Mouse (Mus musculus) lung, embryonic 15.5 days (tissue): ENCODE data around the gene Eif2d. TPM values are rescaled to one million over a fixed set of nuclear protein-coding genes. Genes with fewer than 3 reads are reported as not detected.

Experiments used
- ATAC-seq: fragments of 200-750 bp; cut with Nextera tagmentation; 2 replicates; pipeline ENCODE4 v1.8.0; 2017; ENCODE audit warnings: moderate number of reproducible peaks, borderline replicate concordance; ENCODE audit not compliant: low FRiP score, low TSS enrichment; ENCODE audit errors: extremely low read depth
- H3K27ac ChIP-seq: fragments of 300-500 bp; sonication (generic); 2 replicates; pipeline ENCODE4 v1.5.1; 2015; ENCODE audit warnings: moderate library complexity, mild to moderate bottlenecking, inconsistent platforms
- H3K27me3 ChIP-seq: fragments of 300-500 bp; sonication (generic); 2 replicates; pipeline ENCODE4 v1.6.1; 2015; ENCODE audit warnings: inconsistent platforms
- H3K36me3 ChIP-seq: fragments of 300-500 bp; sonication (generic); 2 replicates; pipeline ENCODE4 v1.6.1; 2015; ENCODE audit warnings: inconsistent platforms
- H3K4me1 ChIP-seq: fragments of 300-500 bp; sonication (generic); 2 replicates; pipeline ENCODE4 v1.6.1; 2015; ENCODE audit warnings: inconsistent platforms
- H3K4me2 ChIP-seq: fragments of 300-500 bp; sonication (generic); 2 replicates; pipeline ENCODE4 v1.6.1; 2015; ENCODE audit warnings: inconsistent platforms, mild to moderate bottlenecking, moderate library complexity
- H3K4me3 ChIP-seq: fragments of 300-500 bp; sonication (generic); 2 replicates; pipeline ENCODE4 v1.5.1; 2015; ENCODE audit warnings: mild to moderate bottlenecking, inconsistent platforms
- H3K9ac ChIP-seq: fragments of 300-500 bp; sonication (generic); 2 replicates; pipeline ENCODE4 v1.6.1; 2015; ENCODE audit warnings: inconsistent platforms
- H3K9me3 ChIP-seq: fragments of 300-500 bp; sonication (generic); 2 replicates; pipeline ENCODE4 v1.6.1; 2016; ENCODE audit warnings: inconsistent platforms
- WGBS: fragments of 180-500 bp; shearing (Covaris S2); methylation state at CpG from one replicate; pipeline ENCODE4 v1.1.7; 2015; 5-methylcytosine and 5-hydroxymethylcytosine counted together
- polyA plus RNA-seq: library from polyadenylated mRNA; unstranded; fragments of >200 nt; fragmentation: Nextera tagmentation; extraction: Ambion mirVana; gene quantifications from 2 replicates; pipeline ENCODE4 v1.2.1, GENCODE M21; 2015

The Eif2d gene
- polyA plus RNA-seq, 1 experiment from 2014 or later, result 63.0 TPM

DNA sequence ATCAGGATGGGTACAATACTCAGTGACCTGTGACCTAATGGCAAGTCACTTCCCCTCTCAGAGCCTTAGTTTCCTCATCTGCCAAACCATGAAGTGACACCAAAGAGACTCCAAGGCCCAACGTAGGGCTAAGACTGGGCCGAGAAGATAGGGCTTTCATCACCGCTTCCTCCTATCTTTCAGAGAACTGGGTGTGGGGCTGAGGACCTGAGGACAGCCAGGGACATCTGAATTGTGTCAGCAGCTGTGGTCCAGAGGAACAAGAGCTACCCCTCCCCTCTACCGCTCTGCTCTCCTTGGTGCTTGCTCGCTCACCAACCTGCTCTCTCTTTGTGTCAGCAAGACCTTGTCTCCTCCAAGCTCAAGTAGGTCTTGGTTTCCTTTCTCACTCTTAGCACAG lies 35.7 kb downstream of the Eif2d start:
- 87% methylated on average over 5 of the region's 5 CpGs for WGBS
- no peaks in the 10 kb centered on the region for H3K27me3 ChIP-seq
- no peaks in the 10 kb centered on the region for H3K36me3 ChIP-seq
- no peak for ATAC-seq
- no peaks in the 10 kb centered on the region for H3K9me3 ChIP-seq
- no peak overlapping the region for H3K27ac ChIP-seq
- no peak overlapping the region for H3K9ac ChIP-seq
- no peaks in the 10 kb centered on the region for H3K4me1 ChIP-seq
- H3K4me2 ChIP-seq, result no peak overlapping the region
- no peak overlapping the region for H3K4me3 ChIP-seq

DNA sequence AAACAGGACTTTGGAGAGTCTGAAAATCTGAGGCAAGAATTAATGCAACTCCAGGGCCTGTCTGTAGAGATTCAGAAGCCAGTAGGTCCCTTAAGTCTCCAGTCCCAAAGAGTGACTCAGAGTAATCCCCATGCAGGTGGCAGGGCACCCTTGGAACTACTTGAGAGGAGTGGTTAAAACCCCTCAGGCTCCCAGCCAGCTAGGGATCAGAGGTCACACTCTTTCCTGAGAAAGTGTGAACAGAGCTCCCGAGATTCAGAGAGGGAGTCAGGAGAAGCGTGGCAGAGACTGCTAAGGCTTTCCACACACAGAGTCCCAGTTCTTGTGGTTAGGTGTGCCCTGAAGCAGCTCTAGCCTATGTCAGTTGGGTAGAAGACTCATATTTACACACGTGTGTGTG lies 40.8 kb downstream of the Eif2d start:
- WGBS, result 27% methylated on average over 3 of the region's 3 CpGs
- no peaks in the 10 kb centered on the region for H3K27me3 ChIP-seq
- H3K4me1 ChIP-seq, result 0 out of 2 replicates have a peak, but pooled peaks cover 4% of the 10 kb centered on the region
- no peaks in the 10 kb centered on the region for H3K9me3 ChIP-seq
- H3K9ac ChIP-seq, result no peak overlapping the region
- no peak for ATAC-seq
- no peak overlapping the region for H3K4me2 ChIP-seq
- no peak overlapping the region for H3K4me3 ChIP-seq
- H3K36me3 ChIP-seq, result no peaks in the 10 kb centered on the region
- no peak overlapping the region for H3K27ac ChIP-seq

DNA sequence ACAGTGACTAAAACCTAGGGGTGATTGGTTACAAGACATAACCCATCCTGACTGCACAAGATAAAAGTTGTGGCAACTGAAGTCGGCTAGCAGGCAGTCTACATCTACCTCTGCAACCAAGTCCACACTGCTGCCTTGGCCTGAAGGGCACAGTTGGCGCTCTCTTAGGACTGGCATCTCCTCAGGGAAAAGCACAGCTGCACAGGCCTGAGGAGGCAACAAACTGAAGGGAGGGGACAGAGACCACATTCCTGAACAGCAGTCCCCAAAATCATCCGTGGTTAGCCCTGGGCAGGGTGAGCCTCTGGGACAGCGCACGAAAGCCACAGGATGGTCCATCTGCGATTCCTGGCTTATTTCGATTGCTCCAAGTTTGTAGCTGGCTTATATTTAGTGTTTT lies 42.7 kb downstream of the Eif2d start:
- WGBS, result 77% methylated on average over 7 of the region's 7 CpGs
- Histone ChIP-seq H3K9ac (no peak overlapping the region), H3K4me2 (no peak overlapping the region), H3K36me3 (no peaks in the 10 kb centered on the region), H3K27ac (no peak overlapping the region), H3K4me1 (peaks cover 15% of the 10 kb centered on the region), H3K27me3 (no peaks in the 10 kb centered on the region), H3K9me3 (no peaks in the 10 kb centered on the region), H3K4me3 (no peak overlapping the region)
- no peak for ATAC-seq

DNA sequence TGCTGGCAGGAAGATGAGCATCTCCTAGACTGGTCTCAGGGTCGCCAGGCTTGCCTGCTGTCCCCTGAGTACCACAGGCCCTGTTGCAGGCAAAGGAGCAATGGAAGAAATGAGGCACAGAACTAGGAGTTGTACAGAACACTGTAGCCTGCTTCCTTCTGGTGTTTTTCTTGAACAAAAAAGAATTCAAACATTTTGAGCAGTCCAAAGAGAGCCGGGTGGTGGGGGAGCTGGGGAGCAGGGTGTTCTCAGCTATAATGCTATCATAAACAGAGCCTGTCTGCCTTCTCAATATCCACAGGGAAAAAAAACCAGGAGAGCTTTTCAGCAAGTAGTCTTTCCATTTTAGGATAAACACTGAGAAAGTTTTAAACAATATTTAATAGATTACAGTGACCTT lies 43.1 kb downstream of the Eif2d start:
- no peak overlapping the region for H3K27ac ChIP-seq
- H3K4me2 ChIP-seq, result no peak overlapping the region
- H3K36me3 ChIP-seq, result no peaks in the 10 kb centered on the region
- peaks cover 19% of the 10 kb centered on the region for H3K4me1 ChIP-seq
- no peaks in the 10 kb centered on the region for H3K27me3 ChIP-seq
- no peaks in the 10 kb centered on the region for H3K9me3 ChIP-seq
- no peak overlapping the region for H3K9ac ChIP-seq
- ATAC-seq, result no peak
- H3K4me3 ChIP-seq, result no peak overlapping the region
- WGBS, result 36% methylated on average over 2 of the region's 2 CpGs

DNA sequence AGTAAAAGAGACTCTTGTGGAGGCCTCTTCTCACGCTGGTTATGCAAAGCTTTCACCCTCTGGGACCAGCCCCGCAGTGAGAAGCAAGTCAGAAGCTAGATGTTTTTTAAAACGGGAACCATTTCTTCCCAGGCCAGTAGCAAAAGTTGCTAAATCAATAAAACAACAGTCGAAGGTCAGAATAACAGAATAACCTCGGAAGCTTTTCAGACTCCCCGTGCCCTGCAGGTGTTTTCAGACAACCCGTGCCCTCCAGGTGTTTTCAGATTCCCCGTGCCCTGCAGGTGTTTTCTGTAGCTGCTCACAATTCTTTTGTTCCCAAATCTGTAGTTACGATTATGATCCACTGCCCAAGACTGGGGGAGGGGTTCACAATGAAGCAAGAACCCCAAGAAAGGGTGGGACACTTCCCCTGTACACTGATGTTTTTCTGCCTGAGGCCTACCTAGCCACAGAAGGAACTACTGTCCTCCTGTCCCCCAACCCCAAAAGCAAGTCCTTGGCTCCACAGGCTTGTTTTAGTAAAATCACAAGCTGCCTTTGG lies 45.5 kb downstream of the Eif2d start:
- no peak overlapping the region for H3K4me2 ChIP-seq

DNA sequence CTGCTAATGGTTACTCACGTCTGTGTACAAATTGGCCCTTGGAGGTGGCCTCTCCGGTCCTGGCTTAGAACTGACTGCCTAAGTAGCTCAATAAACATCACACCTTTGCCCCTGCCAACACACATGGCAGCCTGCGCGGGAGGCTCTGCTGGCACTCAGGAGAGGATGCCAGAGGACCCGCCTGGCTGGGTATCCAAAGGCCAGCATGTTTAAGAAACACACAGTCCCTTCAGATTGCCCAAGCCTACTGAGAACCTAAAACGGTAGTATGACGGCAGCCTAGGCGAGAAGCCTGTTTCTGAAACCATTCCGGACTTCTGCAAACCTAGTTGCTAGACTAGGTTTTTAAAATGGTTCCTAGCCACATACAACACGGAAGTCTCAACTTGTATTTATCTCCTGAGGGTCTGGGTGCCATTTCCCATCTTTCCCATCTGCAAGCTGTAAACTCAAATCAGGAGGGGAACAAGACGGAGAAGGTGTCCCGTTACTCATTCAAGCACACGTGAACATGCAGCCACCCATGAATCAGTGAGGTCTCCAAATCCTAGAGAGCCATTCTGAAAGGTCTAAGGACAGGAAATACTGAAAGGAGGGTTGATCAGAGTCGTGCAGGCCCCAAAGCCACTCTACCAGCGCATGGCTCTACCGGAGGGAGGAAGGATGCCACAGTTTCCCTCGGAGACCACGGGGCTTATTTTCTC lies 46.3 kb downstream of the Eif2d start:
- Histone ChIP-seq H3K9me3 (no peaks in the 10 kb centered on the region), H3K4me2 (no peak overlapping the region), H3K27ac (no peak overlapping the region), H3K4me3 (no peak overlapping the region), H3K9ac (no peak overlapping the region), H3K4me1 (peaks cover 21% of the 10 kb centered on the region), H3K36me3 (no peaks in the 10 kb centered on the region), H3K27me3 (no peaks in the 10 kb centered on the region)
- ATAC-seq, result no peak
- 75% methylated on average over 18 of the region's 18 CpGs for WGBS

More for the DNA sequence above, 45.5 kb downstream of the Eif2d start:
- WGBS, result 75% methylated on average over 9 of the region's 9 CpGs
- Histone ChIP-seq H3K9me3 (no peaks in the 10 kb centered on the region), H3K4me1 (peaks cover 21% of the 10 kb centered on the region), H3K27me3 (no peaks in the 10 kb centered on the region), H3K36me3 (no peaks in the 10 kb centered on the region), H3K27ac (no peak overlapping the region), H3K4me3 (no peak overlapping the region), H3K9ac (no peak overlapping the region)
- no peak for ATAC-seq

DNA sequence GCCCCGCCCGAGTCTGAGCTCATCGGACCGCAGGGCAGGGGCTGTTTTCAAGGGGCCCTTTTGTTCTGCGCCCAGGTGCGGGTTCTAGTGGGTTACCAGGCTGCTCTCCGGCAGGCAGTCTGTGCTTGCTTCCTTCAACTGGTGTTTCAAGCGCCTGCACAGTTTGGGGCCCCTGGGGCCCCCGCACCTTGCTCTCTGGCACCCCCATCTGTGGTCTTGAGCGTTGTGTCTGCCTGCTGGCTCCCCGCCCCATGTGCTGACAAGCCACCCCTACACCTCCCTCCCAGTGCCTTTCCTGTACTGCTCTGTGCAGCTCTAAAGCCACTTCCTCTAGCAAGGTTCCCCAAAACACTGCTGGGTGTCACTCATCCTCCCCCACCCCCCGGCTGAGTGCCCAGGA lies 47.0 kb downstream of the Eif2d start:
- 51% methylated on average over 12 of the region's 12 CpGs for WGBS
- 0 out of 2 replicates have a peak overlapping the region, but pooled peaks have one; percentile 2 for H3K4me2 ChIP-seq
- H3K9me3 ChIP-seq, result no peaks in the 10 kb centered on the region
- peak; percentile 48; the same call in 1 of the 2 replicates for ATAC-seq
- H3K36me3 ChIP-seq, result no peaks in the 10 kb centered on the region
- H3K27ac ChIP-seq, result no peak overlapping the region
- peaks cover 21% of the 10 kb centered on the region for H3K4me1 ChIP-seq
- H3K4me3 ChIP-seq, result no peak overlapping the region
- H3K9ac ChIP-seq, result no peak overlapping the region
- no peaks in the 10 kb centered on the region for H3K27me3 ChIP-seq

DNA sequence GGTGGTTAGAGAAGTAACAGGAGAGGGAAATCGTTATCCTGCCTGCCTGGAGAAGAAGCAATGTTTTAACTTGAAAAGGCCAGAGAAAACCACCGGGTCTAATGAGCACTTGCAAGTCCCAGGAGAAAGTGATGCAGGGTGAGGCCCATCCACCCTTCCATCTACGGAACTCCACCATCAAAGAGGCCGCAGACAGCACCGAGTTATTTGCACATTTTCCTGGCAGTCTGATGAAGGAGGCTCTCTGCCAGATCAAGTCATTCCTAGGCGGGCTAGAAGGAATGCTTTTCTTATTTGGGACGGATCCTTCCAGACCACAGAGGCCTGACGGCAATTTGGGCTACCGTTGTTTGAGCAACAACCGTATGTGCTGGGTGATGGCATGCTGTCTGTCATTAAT lies 47.6 kb downstream of the Eif2d start:
- peaks cover 21% of the 10 kb centered on the region for H3K4me1 ChIP-seq
- H3K27ac ChIP-seq, result no peak overlapping the region
- H3K4me3 ChIP-seq, result no peak overlapping the region

DNA sequence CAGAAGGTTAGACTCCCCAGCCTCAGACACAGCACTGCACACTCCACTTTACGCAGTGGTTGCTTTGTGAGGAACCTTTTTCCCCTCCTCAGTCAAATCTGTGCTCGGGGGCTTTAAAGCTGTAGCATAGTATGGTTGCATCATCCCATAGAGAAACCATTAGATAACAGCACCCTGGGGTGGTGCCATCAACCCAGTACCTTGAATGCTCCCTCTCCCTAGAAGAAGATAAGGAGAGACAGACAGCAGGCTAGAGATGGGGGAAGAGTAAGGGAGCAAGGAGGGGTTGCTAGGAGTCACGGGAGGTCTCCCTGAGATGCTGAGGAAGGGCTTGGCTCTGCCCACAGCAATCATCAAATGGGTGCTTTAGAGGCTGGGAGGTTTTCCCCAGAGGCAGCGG lies 48.4 kb downstream of the Eif2d start:
- no peak for ATAC-seq
- Histone ChIP-seq H3K27me3 (no peaks in the 10 kb centered on the region), H3K4me2 (no peak overlapping the region), H3K9me3 (no peaks in the 10 kb centered on the region), H3K36me3 (no peaks in the 10 kb centered on the region), H3K9ac (no peak overlapping the region), H3K27ac (no peak overlapping the region), H3K4me1 (peaks cover 17% of the 10 kb centered on the region), H3K4me3 (no peak overlapping the region)
- WGBS, result 71% methylated on average over 4 of the region's 4 CpGs

More for the DNA sequence above, 47.6 kb downstream of the Eif2d start:
- 28% methylated on average over 10 of the region's 10 CpGs for WGBS
- no peak overlapping the region for H3K9ac ChIP-seq
- no peaks in the 10 kb centered on the region for H3K36me3 ChIP-seq
- no peak overlapping the region for H3K4me2 ChIP-seq
- H3K27me3 ChIP-seq, result no peaks in the 10 kb centered on the region
- no peaks in the 10 kb centered on the region for H3K9me3 ChIP-seq
- ATAC-seq, result no peak

DNA sequence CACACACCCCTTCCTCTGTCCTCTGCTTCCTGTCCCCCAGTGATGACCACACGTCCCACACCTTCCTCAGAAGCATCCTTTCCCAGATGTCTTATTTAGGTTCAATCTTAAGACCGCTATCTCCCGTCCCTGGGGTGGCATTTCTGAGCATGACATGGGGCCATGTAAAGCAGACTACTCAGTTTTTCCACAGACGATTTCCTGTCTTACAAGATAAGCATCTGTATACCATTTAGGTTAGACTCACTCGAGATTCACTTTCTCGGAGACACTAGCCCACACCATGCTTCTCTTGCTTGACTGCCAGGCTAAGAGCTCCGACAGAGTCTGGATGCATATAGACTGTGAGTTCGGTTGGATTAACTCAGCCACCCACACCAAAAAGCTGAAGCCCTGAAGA lies 51.5 kb downstream of the Eif2d start:
- H3K4me1 ChIP-seq, result peaks cover 20% of the 10 kb centered on the region
- H3K9me3 ChIP-seq, result no peaks in the 10 kb centered on the region
- H3K9ac ChIP-seq, result no peak overlapping the region
- H3K27me3 ChIP-seq, result no peaks in the 10 kb centered on the region
- no peak overlapping the region for H3K27ac ChIP-seq
- WGBS, result 60% methylated on average over 8 of the region's 8 CpGs
- no peak overlapping the region for H3K4me3 ChIP-seq
- no peak overlapping the region for H3K4me2 ChIP-seq
- H3K36me3 ChIP-seq, result no peaks in the 10 kb centered on the region
- no peak for ATAC-seq

DNA sequence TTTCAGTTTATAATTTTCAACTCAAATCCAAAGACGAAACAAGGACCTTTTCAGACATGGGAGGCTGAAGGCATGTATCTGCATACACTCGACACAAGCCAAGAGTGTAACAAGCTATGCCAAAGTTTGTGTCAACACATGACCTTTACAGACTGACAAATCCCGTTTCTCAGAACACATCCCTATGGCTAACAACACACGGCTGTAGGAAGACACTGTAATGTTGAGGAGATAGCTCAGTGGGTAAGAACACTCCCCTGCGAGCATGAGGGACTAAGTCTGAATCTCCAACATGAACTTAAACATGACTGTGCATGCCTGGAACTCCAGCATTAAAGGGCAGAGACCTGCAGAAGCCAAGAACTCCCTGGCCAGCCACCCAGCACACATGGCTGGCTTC lies 53.4 kb downstream of the Eif2d start:
- WGBS, result 66% methylated on average over 5 of the region's 5 CpGs

DNA sequence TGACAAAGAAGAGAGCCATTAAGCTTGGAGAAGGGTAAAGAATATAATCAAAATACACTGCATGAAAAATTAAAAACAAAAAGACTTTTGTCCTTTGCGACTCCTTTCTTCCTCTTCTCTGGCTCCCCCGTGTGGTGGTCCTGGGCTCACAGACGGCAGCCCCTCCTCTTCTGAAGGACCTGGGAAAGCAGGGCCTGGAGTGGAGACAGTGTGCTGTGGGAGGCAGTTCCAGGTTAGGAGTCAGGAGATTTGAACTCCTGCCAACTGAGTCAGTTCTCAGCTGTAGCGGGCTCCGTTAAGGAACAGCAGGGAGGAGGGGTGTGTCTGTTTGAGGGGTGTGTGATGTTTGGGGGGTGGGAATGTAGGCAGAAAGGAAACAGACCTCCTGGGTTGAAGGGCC lies 54.5 kb downstream of the Eif2d start:
- H3K9ac ChIP-seq, result no peak overlapping the region
- under 1% methylated on average over 5 of the region's 5 CpGs for WGBS
- no peak overlapping the region for H3K27ac ChIP-seq
- no peaks in the 10 kb centered on the region for H3K36me3 ChIP-seq
- H3K4me1 ChIP-seq, result peaks cover 3% of the 10 kb centered on the region
- no peaks in the 10 kb centered on the region for H3K27me3 ChIP-seq
- no peaks in the 10 kb centered on the region for H3K9me3 ChIP-seq
- H3K4me3 ChIP-seq, result no peak overlapping the region
- H3K4me2 ChIP-seq, result no peak overlapping the region
- ATAC-seq, result no peak; the same call in 1 of the 2 replicates

More for the DNA sequence above, 53.4 kb downstream of the Eif2d start:
- Histone ChIP-seq H3K4me1 (peaks cover 3% of the 10 kb centered on the region), H3K4me2 (no peak overlapping the region), H3K4me3 (no peak overlapping the region), H3K27ac (no peak overlapping the region), H3K9ac (no peak overlapping the region), H3K36me3 (no peaks in the 10 kb centered on the region), H3K27me3 (no peaks in the 10 kb centered on the region), H3K9me3 (no peaks in the 10 kb centered on the region)
- no peak for ATAC-seq
